Mouse (Mus musculus) embryo, embryonic 10 days (tissue): ENCODE data around the gene Drd1.
A peak's percentile ranks its signal among the peaks of the same experiment; 100 is the strongest.

Experiments used
- DNase-seq: peaks from one replicate; pipeline ENCODE4 v3.0.0-alpha.2; 2015; ENCODE audit warnings: low spot score

Drd1 gene

GRCm38 (mm10) chr13:54073066-54073465 is 17.6 kb upstream of the Drd1 start:
- DNase-seq = no peak

GRCm38 (mm10) chr13:54072526-54073057 is 17.1 kb upstream of the Drd1 start:
- no peak for DNase-seq

- peak; percentile 83 for DNase-seq
Observed at GRCm38 (mm10) chr13:54071606-54072331, 16.3 kb upstream of the Drd1 start, which contains the start of gene Sfxn1. Gene Sfxn1 (plus strand): TSS chr13:54071869.

GRCm38 (mm10) chr13:54071011-54071410 is 15.5 kb upstream of the Drd1 start:
- DNase-seq = no peak

GRCm38 (mm10) chr13:54067617-54068166 is 12.2 kb upstream of the Drd1 start:
- DNase-seq = peak; percentile 16

- no peak for DNase-seq
Observed at GRCm38 (mm10) chr13:54066081-54066746, 10.7 kb upstream of the Drd1 start.

GRCm38 (mm10) chr13:54063292-54063691 is 7.8 kb upstream of the Drd1 start:
- DNase-seq = peak; percentile 52

GRCm38 (mm10) chr13:54062068-54062467 is 6.6 kb upstream of the Drd1 start:
- DNase-seq = no peak

- no peak for DNase-seq
Observed at GRCm38 (mm10) chr13:54054962-54055361, 543 bp downstream of the Drd1 start.

GRCm38 (mm10) chr13:54051641-54052040 is 3.9 kb downstream of the Drd1 start:
- no peak for DNase-seq

GRCm38 (mm10) chr13:54048679-54049352 is 6.7 kb downstream of the Drd1 start:
- no peak for DNase-seq

- DNase-seq = no peak
Observed at GRCm38 (mm10) chr13:54040256-54040655, 15.2 kb downstream of the Drd1 start.

- DNase-seq = no peak
Observed at GRCm38 (mm10) chr13:54037936-54038335, 17.6 kb downstream of the Drd1 start.

- DNase-seq = peak; percentile 60
Observed at GRCm38 (mm10) chr13:54035541-54035940, 20.0 kb downstream of the Drd1 start.

GRCm38 (mm10) chr13:54033653-54034052 is 21.9 kb downstream of the Drd1 start:
- DNase-seq = no peak

- no peak for DNase-seq
Observed at GRCm38 (mm10) chr13:54027079-54027478, 28.4 kb downstream of the Drd1 start.

GRCm38 (mm10) chr13:54023311-54023710 is 32.2 kb downstream of the Drd1 start:
- no peak for DNase-seq

GRCm38 (mm10) chr13:54008716-54009115 is 46.8 kb downstream of the Drd1 start:
- no peak for DNase-seq
